Mouse (Mus musculus) spleen, adult 18-20 months (tissue): Measurements from ENCODE around the gene Mapkapk2.
"Not testable (repeated sequence)": the region's sequence is repeated elsewhere in the genome, so short reads cannot be mapped to it uniquely, and the experiment has no call there.

Source experiments
- DNase-seq, 2 experiments: peaks; one replicate each; pipeline ENCODE4 v3.0.0; 2022; ENCODE audit warnings: mixed read lengths in 2 of 2

Mapkapk2 gene

GRCm38 (mm10) chr1:131097700-131098094 is at the start of gene Mapkapk2:
Mapkapk2 (minus strand) TSS chr1:131097826.
- peak; percentile 87 to 92 for DNase-seq

DNA sequence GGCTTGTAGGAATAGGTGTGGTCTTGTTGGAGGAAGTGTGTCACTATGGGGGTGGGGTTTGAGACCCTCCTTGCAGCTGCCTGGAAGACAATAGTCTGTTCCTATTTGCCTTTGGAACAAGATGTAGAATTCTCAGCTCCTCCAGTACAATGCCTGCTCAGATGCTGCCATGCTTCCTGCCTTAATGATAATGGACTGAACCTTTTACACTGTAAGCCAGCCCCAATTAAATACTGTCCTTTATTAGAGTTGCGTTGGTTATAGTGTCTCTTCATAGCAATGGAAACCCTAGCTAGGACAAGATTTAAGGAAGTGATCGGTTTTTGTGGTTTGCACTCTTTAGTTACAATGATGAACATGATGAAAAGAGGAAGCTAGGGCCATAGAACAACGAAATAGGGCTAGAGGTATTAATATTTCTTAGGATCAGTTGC is 48.6 kb upstream of the Mapkapk2 start:
- DNase-seq = no peak

GRCm38 (mm10) chr1:131145222-131145621 is 47.6 kb upstream of the Mapkapk2 start:
- not testable (repeated sequence) for DNase-seq

DNA sequence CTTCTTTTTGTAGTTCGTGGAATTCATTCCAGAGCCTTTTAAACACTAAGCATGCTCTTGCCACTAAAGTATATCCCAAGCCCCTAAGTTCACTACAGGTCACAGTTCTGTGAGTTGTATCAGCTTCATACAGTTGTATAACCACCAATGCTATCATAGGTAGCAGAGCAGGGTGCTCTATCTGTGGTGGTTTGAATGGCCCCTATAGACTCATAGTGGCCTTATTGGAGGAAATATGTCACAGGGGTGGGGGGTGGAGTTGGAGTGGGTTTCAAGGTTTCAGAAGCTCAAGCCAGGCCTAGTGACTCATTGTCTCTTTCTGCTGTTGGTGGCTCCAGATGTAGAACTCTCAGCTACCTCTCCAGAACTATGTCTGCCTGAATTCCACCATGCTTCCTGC is 44.8 kb upstream of the Mapkapk2 start:
- DNase-seq = no peak

DNA sequence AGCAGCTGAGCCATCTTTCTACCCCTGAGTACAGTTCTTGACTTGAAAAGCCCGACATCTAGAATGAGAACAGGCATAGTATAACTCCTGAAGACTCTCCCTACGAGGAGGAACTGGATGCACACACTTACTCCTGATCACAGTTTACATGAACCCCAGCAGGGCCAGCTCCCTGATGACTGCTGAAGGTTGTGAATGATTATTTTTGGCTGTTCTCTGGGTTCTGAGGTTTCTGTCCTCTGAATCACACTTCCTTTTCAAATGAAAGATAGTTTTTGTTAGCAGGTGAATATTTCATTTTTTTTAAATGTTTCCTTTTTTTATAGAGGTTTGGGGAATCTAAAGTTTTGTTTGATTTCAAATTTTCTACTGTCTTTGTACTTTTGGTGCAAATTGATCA is 43.8 kb upstream of the Mapkapk2 start:
- DNase-seq = no peak

DNA sequence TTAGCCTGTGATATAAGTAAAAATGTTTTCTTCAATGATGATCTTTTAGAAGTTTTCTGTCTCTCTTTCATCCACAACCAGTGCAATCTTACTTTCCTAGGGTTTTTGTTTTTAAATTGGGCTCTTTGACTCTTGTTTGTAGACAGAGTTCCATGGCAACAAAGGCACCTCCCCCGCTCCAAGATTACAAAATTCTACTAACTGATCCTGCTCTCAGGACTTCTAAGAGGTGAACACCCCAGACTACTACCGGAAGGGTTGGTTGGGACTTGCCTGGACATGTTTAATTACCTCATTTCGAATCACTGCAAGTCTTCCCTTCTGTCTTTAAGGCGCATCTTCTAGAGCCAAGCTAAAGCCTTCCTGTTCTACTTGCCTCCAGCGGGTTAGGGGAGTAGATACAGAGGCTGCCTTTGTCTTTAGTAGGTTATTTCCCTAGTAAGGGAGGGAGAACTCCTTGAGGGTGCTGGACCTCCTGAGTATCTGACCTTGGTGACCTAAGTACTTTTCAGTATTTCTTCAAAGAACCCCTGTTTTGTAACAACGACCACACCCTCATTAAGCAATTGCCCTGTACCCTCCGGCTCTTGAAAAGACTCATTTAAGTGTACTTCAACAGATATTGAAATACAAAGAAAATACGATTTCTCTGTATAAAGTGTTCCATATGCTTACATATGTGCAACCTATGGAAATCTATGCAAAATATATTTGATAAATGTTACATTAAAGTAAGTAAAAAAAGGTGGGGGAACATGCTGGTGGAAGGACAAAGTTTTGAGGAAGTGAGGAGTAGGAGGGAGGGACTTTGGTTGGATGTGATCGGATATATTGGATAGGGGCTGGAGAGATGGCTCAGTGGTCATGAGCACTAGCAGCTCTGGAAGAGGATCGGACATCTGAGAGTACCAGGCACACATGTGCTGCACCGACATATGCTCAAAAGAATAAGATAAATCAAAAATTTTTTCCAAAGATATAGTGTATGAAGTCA is 41.8 kb upstream of the Mapkapk2 start:
- DNase-seq = no peak

DNA sequence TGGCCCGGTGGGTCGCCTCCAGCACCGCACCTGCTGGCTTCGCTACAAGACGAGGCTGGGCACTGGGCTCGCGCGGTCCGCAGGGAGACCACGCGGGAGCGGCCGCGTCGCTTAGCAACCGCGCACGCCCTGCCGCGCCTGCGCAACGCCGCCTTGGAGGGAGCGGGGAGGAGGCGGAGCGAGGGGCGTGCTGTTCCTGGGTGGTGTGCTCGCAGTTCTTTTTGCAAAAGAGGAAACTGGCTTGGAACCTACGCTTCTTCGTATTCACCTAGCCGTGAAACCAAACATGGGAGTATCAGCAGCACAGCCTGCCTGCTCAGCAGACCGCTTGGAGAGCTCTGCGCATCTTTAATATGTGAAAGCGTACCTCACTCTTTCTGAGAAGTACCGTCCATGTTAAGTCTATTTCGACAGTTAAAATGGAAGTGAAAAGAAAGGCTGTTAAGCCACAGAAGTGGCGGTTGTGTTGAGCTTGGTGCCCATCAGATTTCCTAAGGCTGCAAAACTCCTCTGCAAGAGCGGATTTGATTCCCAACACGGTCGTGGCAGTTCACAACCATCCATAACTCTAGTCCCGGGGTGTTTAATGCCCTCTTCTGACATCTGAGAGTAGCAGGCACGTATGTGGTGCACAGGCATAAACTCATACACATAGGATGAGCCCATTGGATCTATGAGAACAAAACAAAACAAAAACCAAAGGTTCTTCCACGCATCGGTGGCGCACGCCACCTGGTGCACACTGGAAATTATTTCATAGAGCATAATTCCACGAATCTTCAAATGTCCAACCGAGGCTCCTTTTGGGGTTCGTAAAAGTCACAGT is 40.8 kb upstream of the Mapkapk2 start, which contains the start of gene Dyrk3:
Gene Dyrk3 (minus strand): TSS at position 150 of the 826 bp plus-strand sequence.
- peak; percentile 89 to 91 for DNase-seq

- no peak for DNase-seq
Measured at GRCm38 (mm10) chr1:131137717-131138118, 40.1 kb upstream of the Mapkapk2 start.

DNA sequence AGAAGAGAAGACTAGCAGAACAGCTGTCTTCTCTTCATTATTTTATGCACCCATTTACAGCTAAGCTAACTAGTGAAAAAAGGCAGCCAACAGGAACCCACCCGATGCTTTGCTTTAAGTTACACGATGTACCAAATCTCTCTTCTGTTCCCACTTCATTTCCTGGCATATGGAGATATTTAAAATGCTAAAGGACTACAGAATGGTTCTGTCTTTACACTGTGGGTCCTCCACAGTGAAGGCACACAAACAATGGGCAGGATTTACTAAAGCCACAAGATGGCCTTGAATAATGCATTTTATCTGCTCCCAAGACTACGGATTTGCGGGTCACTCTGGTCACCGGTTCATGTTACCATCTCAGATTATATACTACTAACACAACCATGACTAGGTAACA is 39.5 kb upstream of the Mapkapk2 start:
- DNase-seq = no peak

DNA sequence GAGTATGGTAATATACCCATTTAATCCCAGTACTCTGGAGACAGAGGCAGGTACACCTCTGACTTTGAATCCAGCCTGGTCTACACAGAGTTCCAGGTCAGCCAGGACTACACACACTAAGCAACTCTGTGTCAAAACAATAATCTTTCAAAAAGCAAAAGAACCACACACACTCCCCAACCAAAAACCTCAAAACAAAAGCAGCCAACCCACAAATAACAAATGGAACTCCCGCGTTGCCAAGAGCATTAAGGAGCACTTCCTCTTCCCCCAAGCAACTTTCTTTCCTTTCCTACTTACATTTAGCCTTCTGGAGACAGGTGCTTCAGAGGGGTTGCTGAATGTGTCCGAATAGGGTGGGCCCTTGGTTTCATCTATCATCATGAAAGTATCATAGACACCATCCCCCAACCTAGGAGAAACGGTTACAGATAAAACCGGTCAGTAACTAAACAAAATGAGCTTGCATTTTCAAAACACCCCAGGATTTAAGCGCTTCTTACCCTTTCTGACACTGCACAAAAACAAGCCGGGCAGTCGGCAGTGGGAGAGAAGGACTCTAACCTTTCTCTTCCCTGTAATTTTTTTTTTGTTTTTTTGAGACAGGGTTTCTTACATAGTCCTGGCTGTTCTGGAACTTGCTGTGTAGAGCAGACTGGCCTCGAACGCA is 38.5 kb upstream of the Mapkapk2 start:
- no peak for DNase-seq

- DNase-seq = peak; percentile 43
Measured at GRCm38 (mm10) chr1:131134942-131135522, 37.4 kb upstream of the Mapkapk2 start.

DNA sequence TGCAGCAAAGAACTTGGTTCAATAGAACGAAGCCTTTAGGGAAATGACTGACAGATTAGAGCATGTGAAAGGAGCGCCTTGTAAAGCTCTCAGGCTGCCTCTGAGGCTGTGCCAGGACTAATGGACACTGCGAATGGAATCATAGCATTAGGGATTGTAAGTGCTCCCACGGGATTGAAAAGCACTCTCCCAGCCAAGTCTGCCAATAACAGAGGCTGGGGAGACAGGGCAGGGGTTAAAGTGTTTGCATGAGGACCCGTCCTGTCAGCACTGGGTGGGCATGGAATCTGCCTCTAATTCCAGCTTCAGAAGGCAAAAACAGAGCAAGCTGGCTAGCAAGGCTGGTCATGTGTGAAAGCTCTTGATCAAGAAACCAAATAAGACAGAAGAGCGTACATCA is 36.6 kb upstream of the Mapkapk2 start:
- no peak for DNase-seq

- DNase-seq = no peak
Measured at GRCm38 (mm10) chr1:131125987-131126744, 28.5 kb upstream of the Mapkapk2 start.

GRCm38 (mm10) chr1:131123522-131124265 is 26.1 kb upstream of the Mapkapk2 start:
- no peak for DNase-seq

- peak in 1 of 2 experiments; percentile 44 for DNase-seq
Measured at GRCm38 (mm10) chr1:131121987-131122386, 24.4 kb upstream of the Mapkapk2 start.

GRCm38 (mm10) chr1:131119026-131119425 is 21.4 kb upstream of the Mapkapk2 start:
- DNase-seq = peak; percentile 46 to 63

DNA sequence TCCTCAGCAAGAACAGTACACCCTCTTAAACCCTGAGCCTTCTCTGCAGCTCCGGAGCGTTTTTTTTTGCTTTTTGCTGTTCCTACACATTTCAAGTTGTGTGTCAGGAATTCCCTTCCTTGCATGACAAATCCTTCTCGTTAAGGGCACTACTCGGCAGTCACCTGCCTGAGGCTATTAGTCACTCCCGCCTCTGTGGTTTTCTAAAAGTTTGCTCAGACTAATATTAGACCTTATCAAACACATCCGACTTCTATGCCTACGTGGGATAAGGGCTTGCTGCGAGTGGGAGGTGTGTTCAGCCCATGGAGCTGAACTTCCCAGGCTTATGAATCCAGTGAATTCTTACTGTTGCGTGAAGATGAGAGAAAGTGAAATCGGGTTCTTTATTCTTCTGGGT is 20.9 kb upstream of the Mapkapk2 start:
- DNase-seq = no peak

DNA sequence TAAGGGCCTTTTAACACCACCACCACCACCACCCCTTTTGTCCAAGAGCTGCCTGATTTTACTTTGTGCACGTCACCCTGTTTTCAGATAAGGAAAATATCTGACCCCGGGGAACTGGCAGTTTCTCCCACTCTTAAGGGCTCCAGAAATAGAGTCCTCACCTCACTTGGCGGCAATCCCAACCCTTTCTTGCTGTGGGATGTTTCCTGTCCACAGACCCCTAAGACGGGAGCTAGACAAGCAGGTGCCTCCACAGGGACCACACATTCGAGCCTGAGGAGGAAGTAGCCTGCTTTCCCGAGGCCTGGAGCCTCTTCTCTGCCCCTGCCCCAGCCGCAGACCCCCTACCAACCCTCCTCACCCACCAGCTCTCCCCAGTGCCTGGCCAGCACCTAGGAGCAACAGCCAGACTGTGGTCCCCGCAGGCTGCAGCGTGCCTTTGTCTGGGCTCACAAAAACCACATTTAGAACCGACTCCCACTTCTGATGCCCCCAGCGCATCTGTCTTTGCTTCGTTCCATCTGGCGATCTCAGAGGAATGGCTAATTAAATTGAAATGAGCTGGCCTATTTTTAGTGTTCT is 18.9 kb upstream of the Mapkapk2 start:
- no peak for DNase-seq

- peak in 1 of 2 experiments; percentile 68 for DNase-seq
Measured at GRCm38 (mm10) chr1:131115932-131116331, 18.3 kb upstream of the Mapkapk2 start.

DNA sequence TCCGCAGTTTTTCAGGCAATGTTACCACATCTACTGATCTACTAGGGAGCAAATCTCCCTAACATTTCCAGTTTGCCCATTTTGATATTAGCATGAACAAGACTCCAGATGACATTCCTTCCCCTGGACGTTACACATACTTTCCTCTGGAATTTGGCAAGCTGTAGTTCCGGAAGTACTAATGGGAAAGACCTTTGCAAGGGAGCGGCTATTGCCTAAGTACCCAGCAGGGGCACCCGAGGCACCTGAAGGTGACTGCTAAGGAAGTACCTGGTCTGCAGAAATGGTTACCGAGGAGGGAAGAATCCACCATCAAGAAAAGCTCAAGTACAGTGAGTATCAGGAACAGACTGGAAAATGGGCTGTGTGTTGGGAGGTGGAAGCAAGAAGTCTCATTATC is 14.9 kb upstream of the Mapkapk2 start:
- no peak for DNase-seq
